Mouse (Mus musculus) ES-E14 (cell line): ENCODE results near the gene Bola2. TPM values are rescaled to one million over a fixed set of nuclear protein-coding genes. Genes with fewer than 3 reads are reported as not detected.

Experiments used
- DNase-seq: peaks from one replicate; pipeline ENCODE4 v3.0.0-alpha.2; 2013; ENCODE audit warnings: low read depth, low spot score
- H3K27ac ChIP-seq: 2 replicates; pipeline ENCODE4 v1.5.1; 2012; ENCODE audit warnings: low read depth, mild to moderate bottlenecking, low read length, moderate library complexity, mixed read lengths; ENCODE audit not compliant: poor library complexity, insufficient read depth, severe bottlenecking
- H3K36me3 ChIP-seq: 2 replicates; pipeline ENCODE4 v1.6.1; 2012; ENCODE audit warnings: mild to moderate bottlenecking, low read length, moderate library complexity, mixed read lengths; ENCODE audit not compliant: control insufficient read depth, poor library complexity, insufficient read depth, severe bottlenecking
- H3K4me1 ChIP-seq, 2 experiments: fragments of 150-350 bp in 1 of 2; sonication (generic) in 1 of 2; 2 replicates each; pipeline ENCODE4 v1.6.1; 2012; ENCODE audit warnings: low read length in 2 of 2, mild to moderate bottlenecking in 1 of 2, mixed read lengths in 1 of 2; ENCODE audit not compliant: control insufficient read depth in 2 of 2, insufficient read depth in 2 of 2, poor library complexity in 1 of 2
- H3K4me3 ChIP-seq, 2 experiments: fragments of 150-350 bp in 1 of 2; sonication (generic) in 1 of 2; 2 replicates each; pipeline ENCODE4 v1.5.1; 2012; ENCODE audit warnings: low read length in 2 of 2, low read depth in 1 of 2, mild to moderate bottlenecking in 1 of 2, mixed read lengths in 1 of 2; ENCODE audit not compliant: insufficient read depth in 1 of 2, poor library complexity in 1 of 2, severe bottlenecking in 1 of 2
- H3K9ac ChIP-seq: 2 replicates; pipeline ENCODE4 v1.6.1; 2012; ENCODE audit warnings: low read depth, mild to moderate bottlenecking, low read length, mixed read lengths; ENCODE audit not compliant: poor library complexity, insufficient read depth, severe bottlenecking
- H3K9me3 ChIP-seq: fragments of 150-350 bp; sonication (generic); 2 replicates; pipeline ENCODE4 v1.6.1; 2012; ENCODE audit warnings: low read depth, mild to moderate bottlenecking, low read length; ENCODE audit not compliant: control insufficient read depth, insufficient read depth
- CHD2 ChIP-seq: IDR thresholded peaks from 2 replicates; pipeline ENCODE4 v1.6.1; 2014; ENCODE audit warnings: mild to moderate bottlenecking, low read depth, low read length, inconsistent platforms
- HCFC1 ChIP-seq: IDR thresholded peaks from 2 replicates; pipeline ENCODE4 v1.6.1; 2012; ENCODE audit warnings: low read length, inconsistent platforms, borderline replicate concordance; ENCODE audit not compliant: insufficient read depth
- MAFK ChIP-seq: IDR thresholded peaks from 2 replicates; pipeline ENCODE4 v1.6.1; 2014; ENCODE audit warnings: mild to moderate bottlenecking, low read depth, low read length, inconsistent platforms; ENCODE audit not compliant: insufficient read depth
- ZC3H11A ChIP-seq: IDR thresholded peaks from 2 replicates; pipeline ENCODE4 v1.6.1; 2012; ENCODE audit warnings: low read depth, mild to moderate bottlenecking, inconsistent platforms, low read length, borderline replicate concordance
- ZNF384 ChIP-seq: IDR thresholded peaks from 2 replicates; pipeline ENCODE4 v1.6.1; 2012; ENCODE audit warnings: low read depth, low read length, inconsistent platforms
- in situ Hi-C, 2 experiments: fragments of 600-800 bp; cut with MboI; formaldehyde crosslinking; loops; one replicate each; pipeline ENCODE4 v1.15.1; 2025; ENCODE audit warnings: low sequenced_read_pairs in 2 of 2, inconsistent platforms in 1 of 2; ENCODE audit not compliant: unreplicated experiment in 2 of 2
- total RNA-seq: library from RNA; depleted of rRNA; stranded (reverse); fragments of 300-350 nt; gene quantifications from 2 replicates; pipeline ENCODE4 v1.2.3, GENCODE M21; 2012; rRNA removed

Gene Bola2
- 187 and 246 TPM in 2 replicates for total RNA-seq

DNA sequence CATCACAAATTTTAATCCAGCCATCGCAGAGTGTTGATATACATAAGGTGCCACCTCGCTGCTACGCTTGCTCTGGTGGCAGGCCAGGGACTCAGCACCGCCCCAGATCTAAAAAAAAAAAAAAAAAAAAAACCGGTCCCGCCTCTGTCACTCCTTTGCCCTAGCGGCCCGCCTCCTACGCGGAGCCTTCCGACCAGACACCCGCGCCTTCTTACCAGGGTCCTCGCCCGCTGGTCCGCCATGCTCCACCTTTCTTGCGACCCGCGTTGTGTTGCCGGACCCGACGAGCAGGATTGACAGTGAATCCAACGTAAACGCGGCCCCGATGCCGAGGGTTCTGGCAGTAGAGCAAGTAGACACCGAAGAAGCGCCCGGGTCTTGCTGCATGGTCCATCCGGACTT, at the start of gene Bola2:
Bola2 (plus strand) TSS at position 192 of the 402 bp plus-strand sequence.
- Histone ChIP-seq H3K27ac (peak within 1 kb of the TSS; percentile 96), H3K9me3 (no peaks in the 10 kb centered on the region), H3K36me3 (peaks cover 30% of the 10 kb centered on the region), H3K9ac (peak within 1 kb of the TSS; percentile 95), H3K4me1 (peaks cover 0 to 12% of the 10 kb centered on the region in 2 experiments; a peak in 2 of 4 replicates), H3K4me3 (peak within 1 kb of the TSS; percentile 95)
- no peak for DNase-seq
- in situ Hi-C loops, result no loop called here
- TF ChIP-seq ZC3H11A (no peak), ZNF384 (peak; percentile 98), CHD2 (no peak)

DNA sequence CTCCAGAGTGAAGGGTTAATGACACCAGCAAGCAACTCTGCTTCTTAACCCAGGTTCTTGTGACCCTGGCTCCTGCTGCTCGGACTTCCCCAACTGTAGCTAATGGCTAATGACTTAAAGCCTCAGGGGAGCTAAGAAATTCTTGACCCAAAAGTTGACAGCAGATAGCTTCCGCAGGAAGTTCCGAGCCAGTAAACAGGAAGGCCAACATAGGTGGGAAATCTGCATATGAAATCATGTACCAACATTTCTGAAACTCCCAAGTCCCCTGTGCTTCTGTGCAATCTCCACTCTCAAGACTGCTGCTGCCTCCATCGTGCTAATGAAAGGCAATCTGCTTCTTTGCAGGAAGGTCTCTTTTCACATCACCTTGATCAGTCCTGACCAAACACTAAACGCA, 49.5 kb upstream of the Bola2 start:
- Histone ChIP-seq H3K36me3 (no peaks in the 10 kb centered on the region), H3K9me3 (no peaks in the 10 kb centered on the region), H3K4me3 (no peak overlapping the region), H3K9ac (peak overlapping the region; percentile 5; the same call in 1 of the 2 replicates), H3K27ac (peak overlapping the region; percentile 88; the same call in 1 of the 2 replicates), H3K4me1 (peaks cover 2 to 16% of the 10 kb centered on the region in 2 experiments; a peak in 2 of 4 replicates)
- no peak for DNase-seq
- in situ Hi-C loops, result no loop called here
- TF ChIP-seq MAFK (no peak), CHD2 (no peak), ZC3H11A (no peak), ZNF384 (no peak), HCFC1 (no peak)

- peaks cover 2 to 15% of the 10 kb centered on the region in 2 experiments; a peak in 2 of 4 replicates for H3K4me1 ChIP-seq
- peak overlapping the region in 1 of 2 experiments; percentile 9; a peak in 1 of 4 replicates for H3K4me3 ChIP-seq
- no peak overlapping the region for H3K9ac ChIP-seq
- H3K9me3 ChIP-seq, result no peaks in the 10 kb centered on the region
- no peak overlapping the region for H3K27ac ChIP-seq
- DNase-seq, result no peak
- H3K36me3 ChIP-seq, result no peaks in the 10 kb centered on the region
- in situ Hi-C loops, result no loop called here
- TF ChIP-seq CHD2, result no peak
Measured at GRCm38 (mm10) chr7:126648486-126648885, 46.7 kb upstream of the Bola2 start.

DNA sequence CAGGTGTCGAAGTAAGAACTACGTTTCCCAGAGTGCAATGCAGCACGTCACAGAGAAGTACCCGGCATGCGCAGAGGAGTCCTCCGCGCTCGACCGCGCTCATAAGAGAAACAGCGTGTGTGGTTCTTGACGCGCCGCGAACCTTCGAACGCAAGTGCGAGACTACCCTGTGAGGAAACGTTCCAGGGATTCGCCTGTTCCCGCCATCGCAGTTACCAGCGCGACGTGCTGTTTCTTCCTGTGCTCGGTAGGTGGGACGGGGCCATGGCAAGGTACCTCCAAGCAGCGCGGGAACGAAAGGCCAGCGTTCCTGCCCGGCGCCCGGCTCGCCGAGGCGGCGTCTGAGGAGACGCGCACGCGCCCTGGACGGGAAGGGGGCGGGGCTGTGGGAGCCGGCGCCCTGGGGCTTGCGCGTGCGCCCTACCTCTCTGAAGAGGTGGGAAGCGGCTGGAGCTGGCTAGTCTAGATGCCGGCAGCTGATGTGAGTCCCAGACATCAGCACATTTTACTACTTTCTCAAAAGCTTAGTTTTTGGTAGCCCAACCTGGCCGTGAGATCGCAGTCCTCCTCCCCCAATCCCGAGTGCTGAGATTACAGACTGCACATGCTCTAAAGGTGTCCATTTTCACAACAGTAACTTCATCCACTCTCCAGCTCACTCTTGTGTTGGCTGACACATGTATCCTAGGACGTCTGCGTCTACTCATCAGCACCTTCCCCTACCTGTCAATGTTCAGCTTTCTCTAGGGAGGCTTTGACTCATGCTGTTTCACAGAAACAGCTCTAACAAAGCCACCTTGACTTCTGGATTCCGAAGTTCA, 45.8 kb upstream of the Bola2 start, which contains the start of gene Sgf29:
Sgf29 (plus strand) TSS at position 79 of the 821 bp plus-strand sequence.
- Histone ChIP-seq H3K9me3 (no peaks in the 10 kb centered on the region), H3K4me1 (peaks cover 2 to 11% of the 10 kb centered on the region in 2 experiments; a peak in 2 of 4 replicates), H3K9ac (peak within 1 kb of the TSS; percentile 99), H3K4me3 (peak within 1 kb of the TSS; percentile 84 to 96), H3K36me3 (no peaks in the 10 kb centered on the region), H3K27ac (peak within 1 kb of the TSS; percentile 95)
- DNase-seq, result peak; percentile 82
- no peak for TF ChIP-seq ZC3H11A
- no peak for TF ChIP-seq CHD2
- TF ChIP-seq HCFC1, result peak; percentile 96
- TF ChIP-seq ZNF384, result no peak
- no peak for TF ChIP-seq MAFK
- in situ Hi-C loops, result no loop called here

GRCm38 (mm10) chr7:126650852-126651251, 44.3 kb upstream of the Bola2 start:
- no peak for DNase-seq
- Histone ChIP-seq H3K4me1 (peaks cover 0 to 3% of the 10 kb centered on the region in 2 experiments; a peak in 2 of 4 replicates), H3K9me3 (no peaks in the 10 kb centered on the region), H3K4me3 (no peak overlapping the region), H3K9ac (no peak overlapping the region), H3K36me3 (no peaks in the 10 kb centered on the region), H3K27ac (no peak overlapping the region)
- in situ Hi-C loops, result no loop called here
- TF ChIP-seq ZC3H11A (no peak), MAFK (no peak), HCFC1 (no peak), ZNF384 (no peak), CHD2 (no peak)
